In the genomic region with DNA sequence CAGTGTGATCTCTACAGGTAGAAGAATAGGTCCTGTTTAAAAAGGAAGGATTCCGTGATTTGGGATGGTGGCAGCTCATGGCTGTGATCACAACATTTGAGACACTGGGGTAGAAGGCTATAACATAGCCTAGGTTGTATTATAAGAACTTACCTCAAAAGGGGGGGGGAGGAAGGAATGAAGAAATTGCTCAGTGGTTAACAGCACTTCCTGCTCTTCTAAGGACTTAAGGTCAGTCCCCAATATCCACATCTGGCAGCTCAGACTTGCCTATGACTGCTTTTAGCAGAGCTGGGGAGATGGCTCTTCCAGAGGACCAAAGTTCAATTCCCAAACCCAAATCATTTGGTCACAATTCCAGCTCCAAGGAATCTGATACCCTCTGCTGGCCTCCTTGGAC, we compare ENCODE assay signal across 22 mouse cellular contexts.
"Had no signal": no experiment of that assay in that cellular context is flagged by ENCODE, and none has a peak within 500 bp of the region (broad histone marks: within the 10 kb centered on the region; RNA-seq: fewer than 3 reads in every experiment).

No protein-coding gene starts in this region.

- ATAC-seq: liver, postnatal 0 days; lung, postnatal 0 days; midbrain, embryonic 16.5 days had no signal

- H3K27ac ChIP-seq: lung, embryonic 15.5 days; macrophage; midbrain, embryonic 10.5 days; midbrain, embryonic 12.5 days; neural tube, embryonic 13.5 days; neural tube, embryonic 15.5 days had no signal

- DNase-seq: liver, postnatal 0 days; lung, adult 2 months; lung, postnatal 14 days; lung, postnatal 36 days; midbrain, embryonic 14.5 days; retina, postnatal 1 day; right cerebral cortex, adult 18-20 months; right cerebral cortex, postnatal 25 days; right cerebral cortex, postnatal 4 days; spleen, adult 18-20 months; thymus, adult 18-20 months; thymus, postnatal 14 days; thymus, postnatal 36 days had no signal

- H3K4me3 ChIP-seq: lung, embryonic 15.5 days; midbrain, embryonic 10.5 days; midbrain, embryonic 12.5 days; myocyte; neural tube, embryonic 13.5 days; neural tube, embryonic 15.5 days had no signal
